Mouse (Mus musculus) olfactory bulb, adult 2 months (tissue): ENCODE data around the gene Ros1.

Experiments
- CTCF ChIP-seq: fragments of 200-500 bp; IDR thresholded peaks from 2 replicates; pipeline ENCODE4 v1.5.1; 2012; ENCODE audit warnings: low read depth, mild to moderate bottlenecking, low read length, moderate library complexity; ENCODE audit not compliant: insufficient read depth
- POLR2A ChIP-seq: fragments of 200-500 bp; IDR thresholded peaks from 2 replicates; pipeline ENCODE4 v1.6.1; 2012; ENCODE audit warnings: mild to moderate bottlenecking, low read depth, low read length, moderate library complexity; ENCODE audit not compliant: insufficient read depth

DNA sequence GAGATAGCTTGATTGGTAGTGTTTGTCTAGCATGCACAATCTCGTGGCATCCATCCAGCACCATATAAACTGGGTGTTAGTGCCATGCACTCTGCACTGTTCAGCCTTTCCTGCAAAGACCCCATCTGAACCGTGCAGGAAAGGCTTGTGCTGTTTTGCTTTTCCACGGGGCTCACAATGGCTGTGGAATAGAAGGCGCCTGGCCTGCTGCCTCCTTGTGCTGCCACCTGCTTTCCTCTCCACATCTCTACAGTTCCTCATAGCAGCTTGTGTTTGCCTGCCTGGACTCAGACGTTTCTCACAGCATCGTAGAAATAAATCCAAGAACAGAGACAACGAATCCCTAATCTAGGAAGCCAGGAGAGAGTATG, 22.5 kb upstream of the Ros1 start:
- TF ChIP-seq CTCF = no peak
- no peak for TF ChIP-seq POLR2A
